Mouse (Mus musculus) neural tube, embryonic 11.5 days (tissue): ENCODE data around the gene Arhgdia. TPM values are rescaled to one million over a fixed set of nuclear protein-coding genes. Genes with fewer than 3 reads are reported as not detected.
A peak's percentile ranks its signal among the peaks of the same experiment; 100 is the strongest.

Experiments used
- ATAC-seq: fragments of 200-750 bp; cut with Nextera tagmentation; 2 replicates; pipeline ENCODE4 v1.8.0; 2017; ENCODE audit warnings: moderate number of reproducible peaks, mild to moderate bottlenecking, moderate TSS enrichment, moderate library complexity; ENCODE audit not compliant: insufficient read depth, low FRiP score, low TSS enrichment
- DNase-seq: peaks from one replicate; pipeline ENCODE4 v3.0.0-alpha.2; 2015; ENCODE audit warnings: low spot score
- H3K27ac ChIP-seq: fragments of 300-500 bp; sonication (generic); 2 replicates; pipeline ENCODE4 v1.5.1; 2014; ENCODE audit warnings: low read depth, mild to moderate bottlenecking, low read length
- H3K27me3 ChIP-seq: fragments of 300-500 bp; sonication (generic); 2 replicates; pipeline ENCODE4 v1.6.1; 2014; ENCODE audit warnings: mild to moderate bottlenecking, low read length, mixed read lengths; ENCODE audit not compliant: control insufficient read depth, insufficient read depth
- H3K36me3 ChIP-seq: fragments of 300-500 bp; sonication (generic); 2 replicates; pipeline ENCODE4 v1.6.1; 2014; ENCODE audit warnings: mild to moderate bottlenecking, low read length, moderate library complexity, mixed read lengths; ENCODE audit not compliant: control insufficient read depth, insufficient read depth
- H3K4me1 ChIP-seq: fragments of 300-500 bp; sonication (generic); 2 replicates; pipeline ENCODE4 v1.6.1; 2014; ENCODE audit warnings: low read length, mixed read lengths; ENCODE audit not compliant: control insufficient read depth, insufficient read depth
- H3K4me2 ChIP-seq: fragments of 300-500 bp; sonication (generic); 2 replicates; pipeline ENCODE4 v1.6.1; 2014; ENCODE audit warnings: low read depth, mild to moderate bottlenecking, moderate library complexity
- H3K4me3 ChIP-seq: fragments of 300-500 bp; sonication (generic); 2 replicates; pipeline ENCODE4 v1.5.1; 2014; ENCODE audit warnings: low read depth, low read length
- H3K9ac ChIP-seq: fragments of 300-500 bp; sonication (generic); 2 replicates; pipeline ENCODE4 v1.6.1; 2014; ENCODE audit warnings: mild to moderate bottlenecking, low read length
- H3K9me3 ChIP-seq: fragments of 300-500 bp; sonication (generic); 2 replicates; pipeline ENCODE4 v1.6.1; 2016; ENCODE audit warnings: low read length; ENCODE audit not compliant: control insufficient read depth
- WGBS: fragments of 180-500 bp; shearing (Covaris S2); extraction: QIAGEN DNeasy Blood & Tissue Kit; methylation state at CpG from one replicate; pipeline ENCODE4 v1.1.7; 2014; 5-methylcytosine and 5-hydroxymethylcytosine counted together
- polyA plus RNA-seq: library from polyadenylated mRNA; unstranded; fragments of >200 nt; fragmentation: Nextera tagmentation; extraction: Ambion mirVana; gene quantifications from 2 replicates; pipeline ENCODE4 v1.2.1, GENCODE M21; 2014

Arhgdia gene
- polyA plus RNA-seq, 1 experiment from 2014 or later, result 719 TPM

DNA sequence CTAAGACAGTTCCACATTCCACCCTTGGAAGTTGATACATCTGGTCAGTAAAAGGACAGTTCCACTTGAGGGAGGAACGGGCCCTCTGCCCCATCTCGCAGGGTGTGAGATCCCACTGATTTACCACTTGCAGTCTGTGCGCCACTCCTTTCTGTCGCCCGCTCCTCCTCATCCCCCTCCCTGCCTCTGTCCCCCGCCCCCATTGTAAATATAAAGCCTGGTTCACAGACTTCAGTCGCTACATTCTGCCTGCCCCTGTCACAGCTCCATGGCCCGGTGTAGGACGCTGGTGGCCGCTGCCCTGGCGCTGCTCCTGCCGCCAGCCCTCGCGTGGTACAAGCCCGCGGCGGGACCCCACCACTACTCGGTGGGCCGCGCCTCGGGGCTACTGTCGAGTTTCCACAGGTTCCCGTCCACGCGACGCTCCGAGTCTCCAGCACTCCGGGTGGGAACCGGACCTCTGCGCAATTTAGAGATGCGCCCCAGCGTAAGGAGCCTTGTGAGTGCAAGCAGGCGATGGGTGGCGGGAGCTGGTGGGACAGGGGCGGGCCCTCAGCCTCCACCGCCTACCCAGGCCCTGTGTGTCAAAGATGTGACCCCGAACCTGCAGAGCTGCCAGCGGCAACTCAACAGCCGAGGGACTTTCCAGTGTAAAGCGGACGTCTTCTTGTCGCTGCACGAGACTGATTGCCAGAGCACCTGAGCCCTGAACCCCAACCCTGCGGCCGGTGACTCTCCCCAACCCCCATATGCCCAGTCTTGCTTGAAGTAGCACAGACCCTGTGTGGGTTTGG is 27.0 kb upstream of the Arhgdia start, which contains the start of gene Npb:
Npb (plus strand) TSS at position 237 of the 794 bp plus-strand sequence.
- H3K9me3 ChIP-seq, result no peaks in the 10 kb centered on the region
- H3K27ac ChIP-seq, result no peak within 1 kb of the TSS
- 6% methylated on average over 44 of the region's 45 CpGs for WGBS
- ATAC-seq (no peak), DNase-seq (no peak)
- H3K36me3 ChIP-seq, result peaks cover 14% of the 10 kb centered on the region
- peaks cover 9% of the 10 kb centered on the region; the same call in 1 of the 2 replicates for H3K4me1 ChIP-seq
- peak within 1 kb of the TSS; percentile 21 for H3K4me3 ChIP-seq
- H3K9ac ChIP-seq, result peak within 1 kb of the TSS; percentile 47
- H3K27me3 ChIP-seq, result 0 out of 2 replicates have a peak, but pooled peaks cover 2% of the 10 kb centered on the region
- peak within 1 kb of the TSS; percentile 44 for H3K4me2 ChIP-seq

DNA sequence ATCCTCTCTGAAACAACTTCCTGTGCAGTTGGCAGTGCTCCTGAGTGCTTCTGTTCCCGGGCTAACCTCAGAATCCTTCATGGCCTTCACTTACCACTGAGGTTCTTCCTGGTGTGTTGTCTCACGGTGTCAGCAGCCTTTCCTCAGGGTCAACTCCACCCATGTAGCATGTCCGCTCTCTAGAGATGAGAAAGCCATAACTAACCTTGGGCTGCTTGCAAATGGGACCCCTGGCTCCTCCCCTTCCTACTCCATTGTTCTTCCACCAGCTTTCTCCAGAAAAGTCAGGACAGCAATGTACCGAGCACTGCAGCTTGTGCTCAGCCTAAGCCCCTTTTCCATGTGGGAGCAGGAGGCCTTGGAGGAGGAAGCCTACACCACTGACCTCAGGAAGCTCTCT is 25.3 kb upstream of the Arhgdia start:
- Histone ChIP-seq H3K4me1 (peaks cover 9% of the 10 kb centered on the region; the same call in 1 of the 2 replicates), H3K4me2 (no peak overlapping the region), H3K9me3 (no peaks in the 10 kb centered on the region), H3K4me3 (no peak overlapping the region), H3K27ac (no peak overlapping the region), H3K9ac (no peak overlapping the region), H3K36me3 (peaks cover 17% of the 10 kb centered on the region), H3K27me3 (0 out of 2 replicates have a peak, but pooled peaks cover 2% of the 10 kb centered on the region)
- DNase-seq, result no peak
- no peak for ATAC-seq
- 77% methylated on average over 4 of the region's 4 CpGs for WGBS

DNA sequence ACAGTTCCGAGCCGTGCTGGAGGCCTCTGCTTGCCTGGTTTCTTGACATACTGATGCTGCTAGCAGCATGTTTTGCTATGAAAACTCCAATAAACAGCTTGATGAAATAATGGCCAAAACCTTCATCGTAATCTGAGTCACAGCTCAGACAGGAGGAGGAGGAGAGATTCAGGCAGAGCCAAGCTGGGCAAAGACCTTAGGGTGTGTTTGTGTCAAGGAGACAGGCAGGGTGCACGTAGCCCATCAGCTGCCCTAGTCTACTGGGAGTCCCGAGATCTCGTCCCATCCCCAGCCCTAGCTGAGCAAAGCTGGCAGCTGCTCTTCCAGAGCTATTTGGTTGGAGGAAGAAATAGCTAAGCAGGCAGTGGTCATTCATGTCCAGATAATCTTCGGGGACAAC is 24.2 kb upstream of the Arhgdia start:
- 95% methylated on average over 7 of the region's 7 CpGs for WGBS
- no peak overlapping the region for H3K27ac ChIP-seq
- DNase-seq (no peak), ATAC-seq (no peak)
- H3K9me3 ChIP-seq, result no peaks in the 10 kb centered on the region
- H3K4me3 ChIP-seq, result no peak overlapping the region
- H3K4me2 ChIP-seq, result no peak overlapping the region
- peaks cover 12% of the 10 kb centered on the region for H3K36me3 ChIP-seq
- H3K27me3 ChIP-seq, result 0 out of 2 replicates have a peak, but pooled peaks cover 2% of the 10 kb centered on the region
- no peak overlapping the region for H3K9ac ChIP-seq
- H3K4me1 ChIP-seq, result peaks cover 9% of the 10 kb centered on the region; the same call in 1 of the 2 replicates

DNA sequence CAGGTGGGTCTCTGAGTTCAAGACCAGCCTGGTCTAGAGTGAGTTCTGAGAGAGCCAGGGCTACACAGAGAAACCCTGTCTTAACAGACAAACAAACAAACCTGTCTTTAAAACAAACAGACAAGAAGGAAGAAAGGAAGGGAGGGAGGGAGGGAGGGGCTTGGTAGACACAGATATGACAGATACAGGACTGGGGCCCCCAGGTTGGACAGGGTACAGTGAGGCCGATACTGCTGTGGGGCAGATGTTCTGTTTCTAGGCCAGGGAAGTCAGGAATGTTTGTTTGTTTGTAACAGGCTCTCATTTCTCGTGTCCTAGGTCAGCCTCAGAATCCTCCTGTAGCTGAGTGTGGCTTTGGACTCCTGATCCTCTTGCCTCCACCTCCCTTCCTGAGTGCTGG is 22.1 kb upstream of the Arhgdia start:
- Histone ChIP-seq H3K9ac (no peak overlapping the region), H3K36me3 (peaks cover 10% of the 10 kb centered on the region), H3K27ac (no peak overlapping the region), H3K27me3 (0 out of 2 replicates have a peak, but pooled peaks cover 2% of the 10 kb centered on the region), H3K4me1 (peaks cover 10% of the 10 kb centered on the region; the same call in 1 of the 2 replicates), H3K9me3 (no peaks in the 10 kb centered on the region), H3K4me2 (no peak overlapping the region), H3K4me3 (no peak overlapping the region)
- 80% methylated on average over 2 of the region's 2 CpGs for WGBS
- no peak for ATAC-seq
- DNase-seq, result no peak

DNA sequence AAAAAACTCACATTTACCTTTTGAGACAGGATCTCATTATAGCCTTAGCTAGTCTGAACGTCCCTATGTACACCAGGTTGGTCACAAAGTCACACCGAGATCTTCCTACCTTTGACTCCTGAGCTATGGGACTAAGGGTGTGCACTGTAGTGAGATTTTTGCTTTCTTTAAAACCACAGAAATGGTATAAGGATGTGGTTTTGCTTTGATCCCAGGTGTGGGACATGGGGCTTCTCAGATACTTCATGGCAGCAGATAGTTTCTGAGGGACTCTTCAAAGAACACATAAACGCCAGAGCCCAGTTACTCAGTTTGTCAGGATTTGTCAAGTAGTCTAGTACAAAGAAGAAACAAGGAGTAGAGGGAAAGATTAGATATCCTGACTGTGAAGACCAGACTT is 19.3 kb upstream of the Arhgdia start:
- 97% methylated on average over 3 of the region's 3 CpGs for WGBS
- Histone ChIP-seq H3K4me3 (no peak overlapping the region), H3K9ac (no peak overlapping the region), H3K27ac (no peak overlapping the region), H3K36me3 (peaks cover 17% of the 10 kb centered on the region), H3K9me3 (no peaks in the 10 kb centered on the region), H3K4me1 (peaks cover 16% of the 10 kb centered on the region), H3K27me3 (no peaks in the 10 kb centered on the region), H3K4me2 (no peak overlapping the region)
- DNase-seq (no peak), ATAC-seq (no peak)

DNA sequence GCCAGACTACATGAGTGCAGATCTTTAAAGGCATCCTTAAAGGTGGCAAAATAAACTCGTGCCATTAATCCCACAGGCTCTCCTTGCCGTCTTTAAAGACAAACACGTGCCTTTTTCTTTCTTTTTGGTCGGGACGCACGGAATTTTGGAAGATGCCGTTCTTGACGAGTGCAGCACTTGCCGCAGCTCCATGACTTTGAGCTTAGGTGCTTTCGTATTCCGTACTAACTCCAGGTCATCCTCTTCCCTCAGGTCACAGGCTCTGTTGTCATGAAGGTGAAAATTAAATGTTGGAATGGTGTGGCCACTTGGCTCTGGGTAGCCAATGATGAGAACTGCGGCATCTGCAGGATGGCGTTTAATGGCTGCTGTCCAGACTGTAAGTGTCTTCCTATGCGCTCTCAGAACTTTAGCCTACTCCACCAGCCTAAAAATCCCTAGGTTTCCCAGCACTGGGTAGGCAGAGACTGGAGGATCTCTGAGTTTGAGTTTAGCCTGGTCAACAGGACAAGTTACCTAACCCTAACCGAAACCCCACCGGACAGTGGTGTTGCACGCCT is 17.6 kb upstream of the Arhgdia start:
- Histone ChIP-seq H3K27ac (peak overlapping the region; percentile 70), H3K27me3 (no peaks in the 10 kb centered on the region), H3K9me3 (no peaks in the 10 kb centered on the region), H3K4me3 (peak overlapping the region; percentile 100), H3K9ac (peak overlapping the region; percentile 67), H3K36me3 (peaks cover 26% of the 10 kb centered on the region), H3K4me2 (peak overlapping the region; percentile 98), H3K4me1 (peaks cover 16% of the 10 kb centered on the region)
- DNase-seq (no peak), ATAC-seq (no peak)
- 55% methylated on average over 17 of the region's 17 CpGs for whole genome bisulfite sequencing

DNA sequence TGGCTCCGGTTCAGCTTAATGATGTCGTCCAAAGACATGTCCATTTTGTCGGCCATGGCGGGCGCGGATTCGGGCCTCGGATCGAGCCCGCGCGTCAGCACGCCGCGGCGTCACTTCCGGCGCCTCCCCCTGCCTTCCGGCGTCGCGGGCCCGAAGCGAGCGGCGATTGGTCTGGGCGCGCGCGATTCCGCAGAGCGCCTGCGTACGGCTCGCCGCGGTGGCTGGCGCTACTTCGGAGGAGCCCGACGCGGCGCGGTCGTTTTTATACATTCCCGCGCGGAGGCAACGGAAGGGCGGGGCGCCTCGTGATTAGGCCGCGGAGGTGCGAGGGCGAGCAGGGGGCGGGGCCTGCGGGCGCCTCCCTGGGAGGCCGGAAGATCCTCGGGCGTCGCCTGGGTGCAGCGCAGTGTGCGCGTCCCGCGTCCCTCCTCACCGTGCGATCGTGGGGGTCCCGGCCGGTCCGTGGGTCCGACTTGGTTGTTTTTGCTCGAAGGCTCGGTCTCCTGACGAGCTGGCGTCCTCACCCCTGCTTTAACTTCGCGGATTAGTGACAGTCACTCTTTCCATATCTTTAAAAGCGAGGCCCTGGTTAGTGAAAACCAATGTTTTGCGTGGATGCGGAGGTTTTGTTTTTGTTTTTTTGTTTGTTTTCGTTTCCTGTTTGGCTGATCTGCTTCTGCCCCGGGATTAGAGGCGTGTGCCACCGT is 17.0 kb upstream of the Arhgdia start, which contains the start of the genes Alyref and Anapc11:
Alyref (minus strand) TSS at position 83 of the 707 bp plus-strand sequence.
Anapc11 (plus strand) TSS at position 139 of the 707 bp plus-strand sequence.
- H3K36me3 ChIP-seq, result peaks cover 32% of the 10 kb centered on the region
- under 1% methylated on average over 83 of the region's 88 CpGs for WGBS
- H3K9ac ChIP-seq, result peak within 1 kb of the TSS; percentile 99
- H3K27ac ChIP-seq, result peak within 1 kb of the TSS; percentile 82
- ATAC-seq (peak; percentile 96), DNase-seq (peak; percentile 98)
- H3K4me1 ChIP-seq, result peaks cover 16% of the 10 kb centered on the region
- H3K4me2 ChIP-seq, result peak within 1 kb of the TSS; percentile 98
- peak within 1 kb of the TSS; percentile 100 for H3K4me3 ChIP-seq
- H3K27me3 ChIP-seq, result no peaks in the 10 kb centered on the region
- no peaks in the 10 kb centered on the region for H3K9me3 ChIP-seq
